Mouse (Mus musculus): ENCODE data around the gene Kctd17.

DNA sequence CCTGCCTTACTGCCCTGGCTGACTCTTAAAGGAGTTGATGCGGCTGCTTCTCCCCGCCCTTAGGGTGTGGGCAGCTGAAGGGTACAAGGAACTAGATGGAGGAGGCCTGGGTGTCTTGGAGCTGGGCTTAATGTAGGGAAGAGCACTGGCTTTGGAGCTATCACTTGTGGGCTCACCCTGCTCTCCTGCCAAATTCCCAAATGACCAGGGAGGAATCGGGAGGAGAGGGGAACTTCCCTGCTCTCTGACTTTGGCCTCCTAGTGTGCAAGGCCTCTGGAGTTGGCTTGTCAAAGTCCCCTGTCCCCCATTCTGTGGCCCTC lies 735 bp downstream of the Kctd17 start:
- no peak for TF ChIP-seq POLR2A (IDR thresholded peaks at IDR 0.05; ENCODE audit: low read depth, low read length)
- TF ChIP-seq CTCF (IDR thresholded peaks at IDR 0.05; ENCODE audit: extremely low read depth, insufficient read length, insufficient replicate concordance, low read depth, low read length): no peak

Measured in small intestine, adult 2 months (tissue).